Mouse (Mus musculus) heart, embryonic 10.5 days (tissue): ENCODE data around the gene Tbl2. TPM values are rescaled to one million over a fixed set of nuclear protein-coding genes. Genes with fewer than 3 reads are reported as not detected.

Source experiments
- DNase-seq: peaks from one replicate; pipeline ENCODE4 v3.0.0-alpha.2; 2017; ENCODE audit warnings: low spot score
- H3K27ac ChIP-seq: fragments of 300-500 bp; sonication (generic); 2 replicates; pipeline ENCODE4 v1.5.1; 2016; ENCODE audit warnings: mild to moderate bottlenecking
- H3K27me3 ChIP-seq: fragments of 300-500 bp; sonication (generic); 2 replicates; pipeline ENCODE4 v1.6.1; 2016; ENCODE audit warnings: mild to moderate bottlenecking; ENCODE audit not compliant: poor library complexity, insufficient read depth, severe bottlenecking
- H3K36me3 ChIP-seq: fragments of 300-500 bp; sonication (generic); 2 replicates; pipeline ENCODE4 v1.6.1; 2016; ENCODE audit warnings: mild to moderate bottlenecking, moderate library complexity
- H3K4me1 ChIP-seq: fragments of 300-500 bp; sonication (generic); 2 replicates; pipeline ENCODE4 v1.6.1; 2016; ENCODE audit warnings: mild to moderate bottlenecking
- H3K4me3 ChIP-seq: fragments of 300-500 bp; sonication (generic); 2 replicates; pipeline ENCODE4 v1.5.1; 2016; ENCODE audit warnings: mild to moderate bottlenecking, moderate library complexity
- H3K9me3 ChIP-seq: fragments of 300-500 bp; sonication (generic); 2 replicates; pipeline ENCODE4 v1.6.1; 2016; ENCODE audit warnings: mild to moderate bottlenecking, moderate library complexity
- WGBS: fragments of 180-500 bp; shearing (Covaris S2); methylation state at CpG from one replicate; pipeline ENCODE4 v1.1.7; 2016; 5-methylcytosine and 5-hydroxymethylcytosine counted together
- polyA plus RNA-seq: library from polyadenylated mRNA; unstranded; fragments of >200 nt; fragmentation: Nextera tagmentation; extraction: Ambion mirVana; gene quantifications from 2 replicates; pipeline ENCODE4 v1.2.1, GENCODE M21; 2016

Tbl2 gene
- polyA plus RNA-seq, 1 experiment from 2014 or later, result 25.1 TPM

GRCm38 (mm10) chr5:135162361-135162760, 12.9 kb downstream of the Tbl2 start:
- no peak for DNase-seq
- WGBS, result 95% methylated on average over 8 of the region's 8 CpGs
- Histone ChIP-seq H3K36me3 (peaks cover 62% of the 10 kb centered on the region), H3K27ac (no peak overlapping the region), H3K27me3 (no peaks in the 10 kb centered on the region), H3K4me3 (no peak overlapping the region), H3K4me1 (no peaks in the 10 kb centered on the region), H3K9me3 (no peaks in the 10 kb centered on the region)

GRCm38 (mm10) chr5:135162821-135163220, 13.4 kb downstream of the Tbl2 start:
- Histone ChIP-seq H3K36me3 (peaks cover 59% of the 10 kb centered on the region), H3K4me3 (no peak overlapping the region), H3K4me1 (peaks cover under 1% of the 10 kb centered on the region; the same call in 1 of the 2 replicates), H3K27me3 (no peaks in the 10 kb centered on the region), H3K27ac (no peak overlapping the region), H3K9me3 (no peaks in the 10 kb centered on the region)
- WGBS, result 88% methylated on average over 6 of the region's 6 CpGs
- DNase-seq, result no peak

DNA sequence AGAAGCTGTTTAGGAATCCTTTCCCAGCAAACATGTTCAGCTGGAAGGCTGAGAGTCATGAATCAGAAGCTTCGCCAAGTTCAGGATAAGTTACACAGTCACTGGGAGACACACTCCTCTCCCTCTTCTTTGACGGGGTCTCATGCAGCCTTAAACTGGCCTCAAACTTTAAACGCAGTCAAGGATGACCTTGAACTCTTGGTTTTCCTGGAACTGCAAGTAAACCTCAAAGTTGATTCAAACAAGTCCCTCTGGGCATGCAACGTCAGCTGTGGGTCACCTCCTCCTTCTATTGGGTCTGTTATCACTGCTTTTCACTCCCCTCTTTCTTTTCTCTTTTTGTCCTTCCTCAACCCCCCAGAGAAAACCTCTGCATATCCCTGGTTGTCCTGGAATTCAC, 17.5 kb downstream of the Tbl2 start:
- Histone ChIP-seq H3K9me3 (no peaks in the 10 kb centered on the region), H3K4me1 (peaks cover 15% of the 10 kb centered on the region), H3K36me3 (peaks cover 28% of the 10 kb centered on the region), H3K4me3 (no peak overlapping the region), H3K27ac (no peak overlapping the region), H3K27me3 (no peaks in the 10 kb centered on the region)
- no peak for DNase-seq
- 80% methylated on average over 4 of the region's 4 CpGs for WGBS

DNA sequence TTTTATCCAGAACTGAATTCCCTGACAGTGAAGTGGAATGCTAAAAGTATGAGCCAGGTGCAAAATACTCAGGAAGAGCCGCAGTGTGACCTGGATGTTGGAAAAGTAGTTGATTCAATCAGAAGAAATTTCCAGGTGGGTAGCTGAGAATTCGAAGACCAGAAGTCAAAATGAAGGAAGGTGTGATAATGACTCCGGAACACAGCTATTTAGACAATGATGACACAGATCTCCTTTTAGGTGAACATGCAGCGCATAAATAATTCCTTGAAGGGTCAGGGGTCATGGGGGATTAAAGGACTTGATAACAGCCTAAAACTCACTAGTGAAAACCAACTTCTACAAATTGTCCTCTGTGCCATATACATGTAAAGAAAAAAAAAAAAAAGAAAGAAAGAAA, 18.0 kb downstream of the Tbl2 start:
- H3K4me1 ChIP-seq, result peaks cover 15% of the 10 kb centered on the region
- H3K36me3 ChIP-seq, result peaks cover 28% of the 10 kb centered on the region
- WGBS, result 94% methylated on average over 4 of the region's 4 CpGs
- H3K27me3 ChIP-seq, result no peaks in the 10 kb centered on the region
- no peak overlapping the region for H3K4me3 ChIP-seq
- H3K9me3 ChIP-seq, result no peaks in the 10 kb centered on the region
- DNase-seq, result no peak
- no peak overlapping the region for H3K27ac ChIP-seq

DNA sequence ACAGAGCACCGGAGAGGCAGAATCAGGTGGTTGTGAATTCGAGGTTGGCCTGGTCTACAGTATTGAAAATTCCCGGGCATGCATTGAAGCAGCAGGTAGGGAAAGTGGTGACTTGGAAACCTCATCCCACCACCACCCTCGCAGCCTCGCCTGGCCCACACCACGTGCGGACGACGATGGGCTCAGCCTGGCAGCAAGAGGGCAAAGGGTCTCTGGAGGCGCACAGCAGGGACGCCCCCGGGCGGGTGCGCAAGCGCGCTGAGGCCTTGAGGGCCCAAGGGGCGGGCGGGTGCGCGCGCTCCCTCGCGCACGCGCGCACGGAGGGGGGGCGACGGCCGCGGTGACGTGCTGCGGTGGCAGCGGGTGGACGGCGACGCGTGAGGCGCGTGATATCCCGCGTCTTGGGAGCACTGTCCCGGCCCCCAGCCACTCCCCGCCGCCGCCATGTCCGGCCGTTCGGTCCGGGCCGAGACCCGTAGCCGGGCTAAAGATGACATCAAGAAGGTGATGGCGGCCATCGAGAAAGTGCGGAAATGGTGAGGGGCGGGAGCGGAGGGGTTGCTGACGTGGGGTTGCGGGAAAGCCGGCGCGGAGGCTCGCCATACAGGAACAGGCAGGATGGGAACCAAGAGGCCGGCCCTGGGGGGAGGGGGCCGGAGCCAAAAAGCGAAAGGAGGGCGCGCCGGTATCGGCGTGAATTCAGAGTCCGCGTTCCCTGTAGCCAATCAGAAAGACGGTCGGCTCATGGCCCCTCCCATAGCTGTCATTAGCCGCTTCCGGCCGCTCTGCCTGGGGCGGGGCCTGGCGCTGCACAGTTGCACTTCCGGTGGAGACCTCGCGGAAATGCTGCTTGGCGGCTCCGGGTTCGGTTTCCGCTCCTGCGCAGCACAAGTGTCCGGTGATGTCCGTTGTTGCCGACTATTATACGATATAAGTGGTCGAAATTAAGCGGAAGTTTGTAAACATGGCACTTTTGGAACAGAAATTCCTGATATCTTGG, 18.9 kb downstream of the Tbl2 start, which contains the start of gene Bcl7b:
TSS of gene Bcl7b (plus strand) at position 221 of the 1,000 bp plus-strand sequence.
- DNase-seq, result peak; percentile 99
- no peaks in the 10 kb centered on the region for H3K27me3 ChIP-seq
- no peaks in the 10 kb centered on the region for H3K9me3 ChIP-seq
- peaks cover 15% of the 10 kb centered on the region for H3K4me1 ChIP-seq
- H3K36me3 ChIP-seq, result peaks cover 30% of the 10 kb centered on the region
- WGBS, result 2% methylated on average over 92 of the region's 95 CpGs
- peak within 1 kb of the TSS; percentile 78 for H3K4me3 ChIP-seq
- peak within 1 kb of the TSS; percentile 99 for H3K27ac ChIP-seq

DNA sequence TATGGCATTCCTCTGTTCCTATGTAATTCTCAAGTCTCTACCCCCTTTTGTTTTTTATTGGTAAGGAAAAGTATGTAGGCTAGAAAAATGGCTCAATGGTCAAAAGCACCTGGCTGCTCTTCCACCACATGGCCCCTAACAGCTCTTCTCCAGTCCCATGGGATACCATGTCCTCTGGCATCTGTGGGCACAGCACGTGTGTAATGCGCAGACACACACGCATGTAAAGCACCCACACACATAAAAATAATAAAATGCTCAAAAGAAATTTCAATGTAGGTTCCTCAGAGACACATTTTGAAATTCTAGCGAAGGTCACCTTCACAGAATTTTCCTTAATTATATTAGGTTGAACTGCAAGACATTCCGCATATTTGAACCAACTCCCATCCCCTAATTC, 20.0 kb downstream of the Tbl2 start:
- H3K4me3 ChIP-seq, result peak overlapping the region; percentile 78
- H3K27ac ChIP-seq, result peak overlapping the region; percentile 99
- H3K36me3 ChIP-seq, result peaks cover 35% of the 10 kb centered on the region
- no peaks in the 10 kb centered on the region for H3K9me3 ChIP-seq
- H3K4me1 ChIP-seq, result peaks cover 15% of the 10 kb centered on the region
- WGBS, result 89% methylated on average over 5 of the region's 5 CpGs
- DNase-seq, result no peak
- H3K27me3 ChIP-seq, result no peaks in the 10 kb centered on the region

- H3K27ac ChIP-seq, result no peak overlapping the region
- H3K9me3 ChIP-seq, result no peaks in the 10 kb centered on the region
- no peak for DNase-seq
- H3K36me3 ChIP-seq, result peaks cover 53% of the 10 kb centered on the region
- WGBS, result 94% methylated on average over 6 of the region's 6 CpGs
- H3K4me3 ChIP-seq, result no peak overlapping the region
- peaks cover 15% of the 10 kb centered on the region for H3K4me1 ChIP-seq
- H3K27me3 ChIP-seq, result no peaks in the 10 kb centered on the region
These were observed 22.3 kb downstream of the Tbl2 start for GRCm38 (mm10) chr5:135171688-135172220.

DNA sequence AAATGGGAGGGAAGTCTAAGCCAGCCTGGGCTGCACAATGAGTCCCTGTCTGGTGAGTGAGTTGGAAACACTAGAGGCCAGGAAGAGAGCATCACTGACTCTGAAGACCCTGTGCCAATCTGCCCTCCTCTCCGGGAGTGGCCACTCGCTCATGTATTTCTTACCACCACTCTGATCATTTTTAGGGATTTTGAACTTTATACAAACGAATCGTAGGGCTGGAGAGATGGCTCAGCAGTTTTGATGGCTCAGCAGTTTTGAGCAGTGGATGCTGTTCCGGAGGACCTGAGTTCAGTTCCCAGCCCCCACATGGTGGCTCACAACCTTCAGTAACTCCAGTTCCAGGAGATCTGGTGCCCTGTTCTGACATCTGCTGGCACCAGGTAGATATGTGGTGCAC, 23.5 kb downstream of the Tbl2 start:
- H3K27me3 ChIP-seq, result no peaks in the 10 kb centered on the region
- peaks cover 13% of the 10 kb centered on the region for H3K4me1 ChIP-seq
- H3K4me3 ChIP-seq, result no peak overlapping the region
- no peak overlapping the region for H3K27ac ChIP-seq
- H3K9me3 ChIP-seq, result no peaks in the 10 kb centered on the region
- WGBS, result 94% methylated on average over 5 of the region's 5 CpGs
- DNase-seq, result no peak
- peaks cover 66% of the 10 kb centered on the region for H3K36me3 ChIP-seq

GRCm38 (mm10) chr5:135175086-135175485, 25.6 kb downstream of the Tbl2 start:
- Histone ChIP-seq H3K4me3 (no peak overlapping the region), H3K4me1 (0 out of 2 replicates have a peak, but pooled peaks cover under 1% of the 10 kb centered on the region), H3K9me3 (no peaks in the 10 kb centered on the region), H3K27ac (no peak overlapping the region), H3K27me3 (no peaks in the 10 kb centered on the region), H3K36me3 (peaks cover 86% of the 10 kb centered on the region)
- no peak for DNase-seq

DNA sequence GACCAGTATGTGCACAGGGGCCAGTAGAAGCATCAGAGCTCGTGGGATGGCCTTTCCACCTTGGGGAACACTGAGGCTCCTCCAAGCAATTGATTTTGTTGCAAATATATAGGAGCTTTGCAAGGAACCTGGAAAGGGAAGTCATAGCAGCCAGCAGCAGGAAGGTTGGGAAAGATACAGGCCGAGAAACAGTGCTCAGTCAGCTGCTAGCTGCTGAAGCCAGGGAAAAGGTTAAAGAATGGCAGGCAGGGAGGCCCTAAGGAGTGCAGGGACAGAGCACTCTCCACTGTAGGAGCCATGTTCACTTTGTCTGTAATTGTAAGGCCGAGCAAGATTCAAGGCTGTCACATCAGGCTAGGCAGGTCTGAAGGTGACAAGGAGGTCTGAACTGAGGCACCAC, 29.1 kb downstream of the Tbl2 start:
- 74% methylated on average over 3 of the region's 3 CpGs for WGBS
- H3K27ac ChIP-seq, result peak overlapping the region; percentile 47; the same call in 1 of the 2 replicates

DNA sequence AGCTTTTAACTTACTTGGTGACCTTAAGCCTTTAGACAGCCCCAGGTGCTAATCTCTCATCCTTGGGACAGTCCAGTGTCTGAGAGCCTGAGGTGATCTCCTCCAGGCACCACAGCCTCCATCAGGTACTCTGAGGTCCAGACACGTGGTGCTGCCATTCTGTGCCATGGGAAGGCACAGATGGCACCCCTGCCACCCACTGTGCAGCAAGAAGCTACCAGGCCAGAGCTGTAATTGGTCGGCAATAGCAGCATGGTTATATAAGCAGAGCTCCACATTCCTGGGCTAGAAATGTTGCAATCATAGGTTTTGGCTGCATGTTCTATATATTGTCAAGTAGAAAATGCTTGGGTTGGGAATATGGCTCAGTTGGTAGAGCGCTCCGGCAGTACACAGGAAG, 29.5 kb downstream of the Tbl2 start:
- peaks cover 83% of the 10 kb centered on the region for H3K36me3 ChIP-seq
- H3K27ac ChIP-seq, result no peak overlapping the region
- WGBS, result 88% methylated on average over 4 of the region's 4 CpGs
- H3K27me3 ChIP-seq, result no peaks in the 10 kb centered on the region
- DNase-seq, result no peak
- H3K9me3 ChIP-seq, result no peaks in the 10 kb centered on the region
- H3K4me3 ChIP-seq, result no peak overlapping the region
- H3K4me1 ChIP-seq, result no peaks in the 10 kb centered on the region

More for the DNA sequence above, 29.1 kb downstream of the Tbl2 start:
- no peaks in the 10 kb centered on the region for H3K27me3 ChIP-seq
- no peak overlapping the region for H3K4me3 ChIP-seq
- peaks cover 88% of the 10 kb centered on the region for H3K36me3 ChIP-seq
- H3K4me1 ChIP-seq, result no peaks in the 10 kb centered on the region
- DNase-seq, result no peak
- H3K9me3 ChIP-seq, result no peaks in the 10 kb centered on the region

DNA sequence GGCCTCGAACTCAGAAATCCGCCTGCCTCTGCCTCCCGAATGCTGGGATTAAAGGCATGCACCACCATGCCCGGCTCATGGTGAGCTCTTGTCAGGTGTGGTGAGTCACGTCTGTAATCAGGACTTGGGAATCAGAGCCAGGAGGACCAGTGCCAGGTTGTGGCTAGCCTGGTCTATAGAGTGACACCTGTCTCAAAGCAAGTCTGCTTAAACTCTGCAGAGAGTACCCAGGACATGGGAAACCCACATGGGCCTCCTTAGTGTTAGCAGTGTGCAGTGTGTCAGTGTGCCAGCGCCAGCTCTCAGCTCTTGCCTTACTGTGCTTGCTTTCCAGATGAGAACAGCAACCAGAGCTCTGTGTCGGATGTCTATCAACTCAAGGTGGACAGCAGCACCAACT, 30.2 kb downstream of the Tbl2 start:
- 89% methylated on average over 7 of the region's 7 CpGs for WGBS
- Histone ChIP-seq H3K9me3 (no peaks in the 10 kb centered on the region), H3K27ac (no peak overlapping the region), H3K4me3 (no peak overlapping the region), H3K4me1 (no peaks in the 10 kb centered on the region), H3K36me3 (peaks cover 78% of the 10 kb centered on the region), H3K27me3 (no peaks in the 10 kb centered on the region)
- no peak for DNase-seq

DNA sequence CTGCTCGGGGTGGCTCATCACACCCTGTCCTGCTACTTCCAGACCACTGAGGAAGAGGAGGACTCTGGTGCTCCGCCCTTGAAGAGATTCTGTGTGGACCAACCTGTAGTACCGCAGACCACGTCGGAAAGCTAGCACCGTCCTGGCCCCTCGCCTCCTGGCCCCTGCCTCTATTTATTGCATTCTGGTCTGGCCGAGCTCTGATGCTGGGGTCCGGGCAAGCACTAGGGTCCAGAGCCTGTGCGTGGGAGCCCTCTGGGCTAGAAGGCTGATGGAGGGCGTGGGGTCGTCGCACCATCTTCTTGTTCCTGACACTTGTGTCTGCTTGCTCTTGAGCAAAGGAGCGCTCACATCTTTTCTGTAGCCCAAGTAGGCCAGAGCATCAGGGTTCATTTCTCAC, 31.3 kb downstream of the Tbl2 start:
- no peak for DNase-seq
- WGBS, result 92% methylated on average over 14 of the region's 14 CpGs
- Histone ChIP-seq H3K4me3 (no peak overlapping the region), H3K9me3 (no peaks in the 10 kb centered on the region), H3K27me3 (no peaks in the 10 kb centered on the region), H3K27ac (no peak overlapping the region), H3K36me3 (peaks cover 71% of the 10 kb centered on the region), H3K4me1 (no peaks in the 10 kb centered on the region)
